Mouse (Mus musculus) MEL (cell line): Measurements from ENCODE around the gene Kdm5b. TPM values are rescaled to one million over a fixed set of nuclear protein-coding genes. Genes with fewer than 3 reads are reported as not detected.
A peak's percentile ranks its signal among the peaks of the same experiment; 100 is the strongest.

Source experiments
- DNase-seq: peaks from one replicate; pipeline ENCODE4 v3.0.0; 2011; ENCODE audit warnings: low read depth, low spot score
- H3K27ac ChIP-seq: 2 replicates; pipeline ENCODE4 v1.5.1; 2012; ENCODE audit warnings: low read depth, mild to moderate bottlenecking, control low read depth, low read length, moderate library complexity; ENCODE audit not compliant: control insufficient read depth
- H3K27me3 ChIP-seq, 2 experiments: fragments of 150-350 bp in 1 of 2; sonication (generic) in 1 of 2; 2 replicates each; pipeline ENCODE4 v1.6.1; 2012; ENCODE audit warnings: low read length in 2 of 2, mild to moderate bottlenecking in 2 of 2, improper control_type of control experiment in 1 of 2, moderate library complexity in 1 of 2; ENCODE audit not compliant: insufficient read depth in 2 of 2, control insufficient read depth in 1 of 2
- H3K36me3 ChIP-seq, 2 experiments: 2 replicates each; pipeline ENCODE4 v1.6.1; 2012 to 2014; ENCODE audit warnings: low read length in 2 of 2, improper control_type of control experiment in 1 of 2, inconsistent platforms in 1 of 2, mild to moderate bottlenecking in 1 of 2; ENCODE audit not compliant: insufficient read depth in 2 of 2, control insufficient read depth in 1 of 2
- H3K4me1 ChIP-seq, 2 experiments: fragments of 150-350 bp in 1 of 2; sonication (generic) in 1 of 2; 2 replicates each; pipeline ENCODE4 v1.6.1; 2012; ENCODE audit warnings: low read length in 2 of 2, improper control_type of control experiment in 1 of 2, mild to moderate bottlenecking in 1 of 2; ENCODE audit not compliant: insufficient read depth in 2 of 2, control insufficient read depth in 1 of 2
- H3K4me3 ChIP-seq, 2 experiments: fragments of 150-350 bp in 1 of 2; sonication (generic) in 1 of 2; 2 replicates each; pipeline ENCODE4 v1.5.1; 2012; ENCODE audit warnings: low read depth in 2 of 2, low read length in 2 of 2, mild to moderate bottlenecking in 2 of 2, moderate library complexity in 2 of 2, control low read depth in 1 of 2, improper control_type of control experiment in 1 of 2; ENCODE audit not compliant: control insufficient read depth in 1 of 2, insufficient read depth in 1 of 2
- H3K79me2 ChIP-seq: 2 replicates; pipeline ENCODE4 v1.6.1; 2012; ENCODE audit warnings: mild to moderate bottlenecking, low read length, moderate library complexity; ENCODE audit not compliant: control insufficient read depth, poor library complexity, insufficient read depth
- H3K9ac ChIP-seq: 2 replicates; pipeline ENCODE4 v1.6.1; 2012; ENCODE audit warnings: low read depth, mild to moderate bottlenecking, control low read depth, low read length, moderate library complexity; ENCODE audit not compliant: control insufficient read depth, poor library complexity, severe bottlenecking
- H3K9me3 ChIP-seq: fragments of 150-350 bp; sonication (generic); replicated peaks from 2 replicates; pipeline ENCODE4 v1.6.1; 2012; ENCODE audit warnings: mild to moderate bottlenecking, low read length, improper control_type of control experiment, moderate library complexity; ENCODE audit not compliant: insufficient read depth
- BHLHE40 ChIP-seq: IDR thresholded peaks from 2 replicates; pipeline ENCODE4 v1.6.1; 2012; ENCODE audit warnings: low read depth, mild to moderate bottlenecking, inconsistent platforms, low read length, improper control_type of control experiment, borderline replicate concordance
- CHD2 ChIP-seq: IDR thresholded peaks from 2 replicates; pipeline ENCODE4 v1.6.1; 2011; ENCODE audit warnings: low read length, improper control_type of control experiment
- E2F4 ChIP-seq: IDR thresholded peaks from 2 replicates; pipeline ENCODE4 v1.6.1; 2011; ENCODE audit warnings: low read depth, low read length, improper control_type of control experiment, borderline replicate concordance
- ELF1 ChIP-seq: IDR thresholded peaks from 2 replicates; pipeline ENCODE4 v1.6.1; 2014; ENCODE audit warnings: low read depth, mild to moderate bottlenecking, inconsistent platforms, low read length, improper control_type of control experiment, moderate library complexity
- EP300 ChIP-seq, 2 experiments: IDR thresholded peaks; 2 replicates each; pipeline ENCODE4 v1.6.1; 2011; ENCODE audit warnings: improper control_type of control experiment in 2 of 2, low read length in 2 of 2, low read depth in 1 of 2, mild to moderate bottlenecking in 1 of 2
- ETS1 ChIP-seq: IDR thresholded peaks from 2 replicates; pipeline ENCODE4 v1.6.1; 2012; ENCODE audit warnings: low read depth, mild to moderate bottlenecking, inconsistent platforms, low read length, improper control_type of control experiment, moderate library complexity
- HCFC1 ChIP-seq: IDR thresholded peaks from 2 replicates; pipeline ENCODE4 v1.6.1; 2012; ENCODE audit warnings: low read depth, mild to moderate bottlenecking, inconsistent platforms, low read length, improper control_type of control experiment, moderate library complexity
- JUND ChIP-seq: IDR thresholded peaks from 2 replicates; pipeline ENCODE4 v1.6.1; 2011; ENCODE audit warnings: low read depth, mild to moderate bottlenecking, improper control_type of control experiment, low read length
- KAT2A ChIP-seq: conservative IDR thresholded peaks from 2 replicates; pipeline ENCODE4 v1.6.1; 2012; ENCODE audit warnings: low read depth, low read length, improper control_type of control experiment, inconsistent platforms
- MAX ChIP-seq: IDR thresholded peaks from 2 replicates; pipeline ENCODE4 v1.6.1; 2011; ENCODE audit warnings: low read length, improper control_type of control experiment
- MAZ ChIP-seq: IDR thresholded peaks from 2 replicates; pipeline ENCODE4 v1.6.1; 2012; ENCODE audit warnings: low read depth, mild to moderate bottlenecking, inconsistent platforms, low read length, improper control_type of control experiment
- MEF2A ChIP-seq: IDR thresholded peaks from 2 replicates; pipeline ENCODE4 v1.6.1; 2014; ENCODE audit warnings: low read depth, mild to moderate bottlenecking, inconsistent platforms, low read length, improper control_type of control experiment; ENCODE audit not compliant: poor library complexity, insufficient replicate concordance, severe bottlenecking; ENCODE audit errors: extremely low read depth
- MXI1 ChIP-seq: IDR thresholded peaks from 2 replicates; pipeline ENCODE4 v1.6.1; 2011; ENCODE audit warnings: mild to moderate bottlenecking, low read depth, low read length, improper control_type of control experiment
- MYB ChIP-seq: IDR thresholded peaks from 2 replicates; pipeline ENCODE4 v1.6.1; 2011; ENCODE audit warnings: mild to moderate bottlenecking, low read depth, low read length, improper control_type of control experiment
- NRF1 ChIP-seq: IDR thresholded peaks from 2 replicates; pipeline ENCODE4 v1.6.1; 2014; ENCODE audit warnings: low read depth, mild to moderate bottlenecking, inconsistent platforms, low read length, improper control_type of control experiment, moderate library complexity; ENCODE audit not compliant: poor library complexity, insufficient read depth, severe bottlenecking
- POLR2AphosphoS5 ChIP-seq: IDR thresholded peaks from 2 replicates; pipeline ENCODE4 v1.6.1; 2012; ENCODE audit warnings: low read depth, borderline replicate concordance, mild to moderate bottlenecking, inconsistent platforms, low read length, moderate library complexity, mixed read lengths
- RAD21 ChIP-seq: IDR thresholded peaks from 2 replicates; pipeline ENCODE4 v1.6.1; 2011; ENCODE audit warnings: mild to moderate bottlenecking, low read depth, low read length, improper control_type of control experiment
- SIN3A ChIP-seq: IDR thresholded peaks from 2 replicates; pipeline ENCODE4 v1.6.1; 2012; ENCODE audit warnings: low read length, improper control_type of control experiment, inconsistent platforms
- SMC3 ChIP-seq: IDR thresholded peaks from 2 replicates; pipeline ENCODE4 v1.6.1; 2011; ENCODE audit warnings: low read depth, low read length, improper control_type of control experiment
- TAL1 ChIP-seq: IDR thresholded peaks from 2 replicates; pipeline ENCODE4 v1.6.1; 2012; ENCODE audit warnings: mild to moderate bottlenecking, inconsistent platforms, low read length, moderate library complexity, mixed read lengths
- TBP ChIP-seq: IDR thresholded peaks from 2 replicates; pipeline ENCODE4 v1.8.0; 2011; ENCODE audit warnings: low read depth, low read length, improper control_type of control experiment
- TCF12 ChIP-seq: IDR thresholded peaks from 2 replicates; pipeline ENCODE4 v1.6.1; 2014; ENCODE audit warnings: low read depth, mild to moderate bottlenecking, inconsistent platforms, low read length, improper control_type of control experiment, moderate library complexity
- ZC3H11A ChIP-seq: IDR thresholded peaks from 2 replicates; pipeline ENCODE4 v1.6.1; 2012; ENCODE audit warnings: low read depth, mild to moderate bottlenecking, inconsistent platforms, low read length, improper control_type of control experiment
- ZKSCAN1 ChIP-seq: IDR thresholded peaks from 2 replicates; pipeline ENCODE4 v1.6.1; 2012; ENCODE audit warnings: low read depth, mild to moderate bottlenecking, inconsistent platforms, low read length, improper control_type of control experiment, moderate library complexity
- ZNF384 ChIP-seq: IDR thresholded peaks from 2 replicates; pipeline ENCODE4 v1.6.1; 2012; ENCODE audit warnings: low read depth, mild to moderate bottlenecking, inconsistent platforms, low read length, improper control_type of control experiment
- polyA plus RNA-seq, 2 experiments: library from polyadenylated mRNA; stranded (reverse) in 1 of 2; unstranded in 1 of 2; fragments of >175 nt in 1 of 2; fragments of >200 nt in 1 of 2; gene quantifications; 2 replicates each; pipeline versions ENCODE4 v1.2.1 to v1.2.4; 2012; ENCODE audit warnings: low replicate concordance in 2 of 2, low read depth in 1 of 2; ENCODE audit not compliant: insufficient read length in 2 of 2, insufficient read depth in 1 of 2, missing spikeins in 1 of 2
- total RNA-seq: library from RNA; depleted of rRNA; stranded (reverse); fragments of 300-350 nt; gene quantifications from 2 replicates; pipeline ENCODE4 v1.2.3, GENCODE M21; 2012

The Kdm5b gene
- total and polyA plus RNA-seq, 3 experiments: 25.5 to 48.6 (median 31.8) TPM

DNA sequence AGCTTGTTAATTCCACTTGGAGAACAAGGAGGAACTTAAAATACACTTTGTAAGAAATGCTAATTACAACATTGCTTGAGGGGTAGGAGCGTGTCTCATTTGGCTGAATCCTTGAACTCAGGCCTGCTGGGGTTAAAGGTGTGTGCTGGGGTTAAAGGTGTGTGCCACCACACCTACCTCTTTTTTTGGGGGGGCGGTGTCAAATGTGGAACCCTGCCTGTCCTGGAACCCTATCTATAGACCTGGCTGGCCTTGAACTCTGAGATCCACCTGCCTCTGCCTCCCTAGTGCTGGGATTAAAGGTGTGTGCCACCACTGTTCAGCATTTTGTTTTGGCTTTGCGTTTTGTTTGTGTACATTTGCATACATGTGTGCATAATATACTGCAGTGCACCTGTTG, 3.8 kb downstream of the Kdm5b start:
- Histone ChIP-seq H3K27ac (no peak overlapping the region), H3K4me1 (peaks cover 9 to 19% of the 10 kb centered on the region in 2 experiments), H3K4me3 (peak overlapping the region in 1 of 2 experiments; percentile 71; a peak in 1 of 4 replicates), H3K36me3 (peaks cover 1 to 28% of the 10 kb centered on the region in 2 experiments; a peak in 3 of 4 replicates), H3K9ac (peak overlapping the region; percentile 94), H3K27me3 (no peaks in the 10 kb centered on the region), H3K79me2 (peaks cover 74% of the 10 kb centered on the region), H3K9me3 (no peaks in the 10 kb centered on the region)
- TF ChIP-seq RAD21 (no peak), HCFC1 (no peak), E2F4 (no peak), ELF1 (no peak), TCF12 (no peak), ZC3H11A (no peak), ZNF384 (no peak), TAL1 (no peak), POLR2AphosphoS5 (no peak)
- no peak for DNase-seq

DNA sequence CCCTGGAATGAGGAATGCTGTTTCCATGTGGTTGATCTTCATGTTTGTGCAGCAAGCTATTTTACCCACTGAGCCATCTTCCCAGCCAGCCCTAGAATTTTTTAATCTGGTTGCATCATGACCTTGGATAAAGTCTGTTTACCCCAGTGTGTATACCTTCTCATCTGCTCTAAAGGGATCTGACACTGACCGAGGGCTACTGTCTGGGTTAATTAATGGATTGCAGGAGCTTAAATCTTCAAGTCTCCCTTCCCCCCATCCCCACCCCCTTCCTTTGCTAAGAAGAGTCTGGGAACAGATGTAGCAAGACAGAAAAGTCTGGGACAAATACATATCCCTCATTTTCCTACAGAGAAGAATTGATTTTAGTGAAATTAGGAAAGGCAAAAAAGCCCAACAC, 7.5 kb downstream of the Kdm5b start:
- H3K4me1 ChIP-seq: peaks cover 13 to 16% of the 10 kb centered on the region in 2 experiments

GRCm38 (mm10) chr1:134570171-134570570, 10.2 kb downstream of the Kdm5b start:
- DNase-seq: no peak
- peaks cover 60% of the 10 kb centered on the region for H3K79me2 ChIP-seq
- peaks cover 6 to 12% of the 10 kb centered on the region in 2 experiments for H3K36me3 ChIP-seq
- H3K9me3 ChIP-seq: no peaks in the 10 kb centered on the region
- TF ChIP-seq TBP (no peak), KAT2A (no peak), TCF12 (no peak), ZKSCAN1 (no peak), MAX (no peak), CHD2 (no peak), POLR2AphosphoS5 (no peak), EP300 (IDR thresholded peaks at IDR 0.05; ENCODE audit: low read depth in 1 of 2, low read length in 2 of 2) (no peak), TAL1 (no peak), BHLHE40 (no peak), HCFC1 (no peak), RAD21 (no peak), MAZ (no peak)
- H3K9ac ChIP-seq: no peak overlapping the region
- no peaks in the 10 kb centered on the region for H3K27me3 ChIP-seq
- H3K27ac ChIP-seq: no peak overlapping the region
- H3K4me3 ChIP-seq: no peak overlapping the region
- peaks cover 5 to 15% of the 10 kb centered on the region in 2 experiments for H3K4me1 ChIP-seq

More for the DNA sequence above, 7.5 kb downstream of the Kdm5b start:
- Histone ChIP-seq H3K9ac (no peak overlapping the region), H3K79me2 (peaks cover 73% of the 10 kb centered on the region), H3K9me3 (no peaks in the 10 kb centered on the region), H3K27me3 (no peaks in the 10 kb centered on the region), H3K4me3 (no peak overlapping the region), H3K27ac (no peak overlapping the region), H3K36me3 (peaks cover 4 to 23% of the 10 kb centered on the region in 2 experiments)
- no peak for DNase-seq
- TF ChIP-seq MYB (no peak), ETS1 (no peak), BHLHE40 (no peak), RAD21 (no peak), KAT2A (no peak), SMC3 (no peak), SIN3A (no peak), JUND (no peak), ZC3H11A (no peak), HCFC1 (no peak), MXI1 (no peak), MEF2A (no peak), NRF1 (no peak), MAX (no peak)
